Mouse (Mus musculus): Measurements from ENCODE around the gene Trappc4. TPM values are rescaled to one million over a fixed set of nuclear protein-coding genes. Genes with fewer than 3 reads are reported as not detected.
"Not testable (repeated sequence)": the region's sequence is repeated elsewhere in the genome, so short reads cannot be mapped to it uniquely, and the experiment has no call there.

Trappc4 gene
- polyA plus RNA-seq, 1 experiment from 2014 or later = 243 TPM

DNA sequence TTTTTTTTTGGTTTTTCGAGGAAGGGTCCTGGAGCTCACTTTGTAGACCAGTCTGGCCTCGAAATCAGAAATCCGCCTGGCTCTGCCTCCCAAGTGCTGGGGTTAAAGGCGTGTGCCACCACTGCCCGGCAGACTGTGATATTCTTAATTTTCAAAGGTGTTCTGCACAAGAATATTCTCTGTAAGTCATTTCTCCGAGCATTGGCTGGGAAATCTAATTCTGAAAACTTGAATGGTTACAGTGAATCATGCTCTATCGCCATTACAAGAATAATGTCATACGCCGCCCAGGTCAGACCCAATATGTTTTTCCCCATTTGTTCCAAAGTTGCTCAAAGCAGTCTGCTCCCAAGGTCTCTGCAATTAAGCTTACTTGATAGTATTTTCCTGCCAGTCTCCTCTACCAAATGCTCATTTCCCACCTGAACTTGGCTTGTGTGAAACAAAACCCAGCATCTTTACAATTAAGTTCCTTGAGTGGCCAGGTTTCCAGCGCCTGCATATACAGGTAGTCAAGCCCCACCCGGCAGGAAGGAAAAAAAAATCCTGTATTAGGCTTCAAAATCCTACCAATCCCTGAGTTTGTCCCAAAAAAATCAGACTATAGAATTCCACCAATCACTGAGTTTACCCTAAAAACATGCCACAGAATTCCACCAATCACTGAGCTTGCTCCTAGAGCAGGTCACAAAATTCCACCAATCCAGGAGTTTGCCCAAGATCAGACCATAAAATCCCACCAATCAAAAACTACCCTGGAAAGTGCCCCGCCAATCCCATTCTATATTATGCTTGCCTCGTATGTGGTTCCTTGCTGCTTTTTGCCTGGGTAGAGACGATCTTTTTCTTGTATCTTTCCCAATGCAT lies 11.4 kb upstream of the Trappc4 start, which contains the start of gene Ccdc84:
Gene Ccdc84, minus strand, starts transcription at position 51 of the 867 bp plus-strand sequence.
- 82% methylated on average over 14 of the region's 14 CpGs for WGBS
- H3K36me3 ChIP-seq (replicated peaks) = peaks cover 11% of the 10 kb centered on the region
- ATAC-seq (ENCODE audit: low FRiP score) = no peak
- peak within 1 kb of the TSS; percentile 51 for H3K27ac ChIP-seq
- no peaks in the 10 kb centered on the region for H3K27me3 ChIP-seq
- peak within 1 kb of the TSS; percentile 87 for H3K4me3 ChIP-seq (replicated peaks)
- H3K4me1 ChIP-seq = peaks cover 11% of the 10 kb centered on the region
- peak within 1 kb of the TSS; percentile 79 for H3K4me2 ChIP-seq
- H3K9me3 ChIP-seq = no peaks in the 10 kb centered on the region; the same call in 1 of the 2 replicates
- peak within 1 kb of the TSS; percentile 79 for H3K9ac ChIP-seq

DNA sequence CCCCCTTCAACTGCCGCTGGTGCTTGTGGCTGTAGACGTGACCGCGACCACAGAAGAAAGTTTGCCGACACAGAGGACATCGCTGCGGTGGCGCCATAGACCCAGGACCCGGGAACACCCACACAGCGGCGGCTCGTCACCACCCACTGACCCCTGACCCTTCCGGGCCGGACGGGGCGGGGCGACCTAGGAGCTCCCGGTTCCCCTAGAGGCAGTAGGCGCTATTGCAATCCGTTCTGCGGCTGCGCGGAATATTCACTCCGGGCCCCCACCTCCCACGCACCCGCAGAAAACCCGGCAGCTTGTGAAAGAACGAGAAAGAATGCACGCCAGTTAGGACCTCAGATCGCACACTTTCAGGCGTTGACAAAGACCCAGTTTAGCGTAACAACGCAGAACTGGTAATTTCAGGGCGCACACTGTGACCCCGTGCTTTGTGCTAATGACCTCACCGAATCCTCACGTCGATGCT lies 10.5 kb upstream of the Trappc4 start:
- Histone ChIP-seq H3K9ac (peak overlapping the region; percentile 79), H3K27ac (peak overlapping the region; percentile 51), H3K27me3 (no peaks in the 10 kb centered on the region), H3K9me3 (no peaks in the 10 kb centered on the region; the same call in 1 of the 2 replicates), H3K36me3 (replicated peaks) (peaks cover 19% of the 10 kb centered on the region), H3K4me1 (peaks cover 11% of the 10 kb centered on the region), H3K4me3 (replicated peaks) (peak overlapping the region; percentile 87), H3K4me2 (peak overlapping the region; percentile 79)
- under 1% methylated on average over 38 of the region's 38 CpGs for WGBS
- ATAC-seq (ENCODE audit: low FRiP score) = peak; percentile 87

GRCm38 (mm10) chr9:44417156-44417891 lies 9.9 kb upstream of the Trappc4 start:
- peak overlapping the region; percentile 79 for H3K4me2 ChIP-seq
- peak overlapping the region; percentile 51; the same call in 1 of the 2 replicates for H3K27ac ChIP-seq
- 8% methylated on average over 26 of the region's 26 CpGs for WGBS
- peak overlapping the region; percentile 87 for H3K4me3 ChIP-seq (replicated peaks)
- H3K27me3 ChIP-seq = no peaks in the 10 kb centered on the region
- ATAC-seq (ENCODE audit: low FRiP score) = peak; percentile 77
- H3K9ac ChIP-seq = peak overlapping the region; percentile 79
- peaks cover 11% of the 10 kb centered on the region for H3K4me1 ChIP-seq
- H3K9me3 ChIP-seq = no peaks in the 10 kb centered on the region; the same call in 1 of the 2 replicates
- peaks cover 25% of the 10 kb centered on the region for H3K36me3 ChIP-seq (replicated peaks)

- ATAC-seq (ENCODE audit: low FRiP score) = no peak
- Histone ChIP-seq H3K9me3 (no peaks in the 10 kb centered on the region), H3K4me2 (no peak overlapping the region), H3K27ac (no peak overlapping the region), H3K4me3 (replicated peaks) (no peak overlapping the region), H3K27me3 (no peaks in the 10 kb centered on the region), H3K4me1 (peaks cover 19% of the 10 kb centered on the region), H3K36me3 (replicated peaks) (peaks cover 63% of the 10 kb centered on the region), H3K9ac (no peak overlapping the region)
- 74% methylated on average over 2 of the region's 2 CpGs for WGBS
These were observed 5.4 kb upstream of the Trappc4 start for GRCm38 (mm10) chr9:44412781-44413180.

- no peak for ATAC-seq (ENCODE audit: low FRiP score)
- H3K27me3 ChIP-seq = no peaks in the 10 kb centered on the region
- no peak overlapping the region for H3K9ac ChIP-seq
- H3K4me1 ChIP-seq = peaks cover 15% of the 10 kb centered on the region
- peaks cover 63% of the 10 kb centered on the region for H3K36me3 ChIP-seq (replicated peaks)
- WGBS = 88% methylated on average over 4 of the region's 4 CpGs
- H3K27ac ChIP-seq = no peak overlapping the region
- H3K4me3 ChIP-seq (replicated peaks) = no peak overlapping the region
- no peaks in the 10 kb centered on the region for H3K9me3 ChIP-seq
- no peak overlapping the region for H3K4me2 ChIP-seq
These were observed 4.9 kb upstream of the Trappc4 start for GRCm38 (mm10) chr9:44412306-44412705.

- Histone ChIP-seq H3K36me3 (replicated peaks) (peaks cover 63% of the 10 kb centered on the region), H3K27ac (no peak overlapping the region), H3K27me3 (no peaks in the 10 kb centered on the region), H3K4me2 (no peak overlapping the region), H3K4me3 (replicated peaks) (no peak overlapping the region), H3K9ac (no peak overlapping the region), H3K4me1 (peaks cover 12% of the 10 kb centered on the region), H3K9me3 (no peaks in the 10 kb centered on the region)
- ATAC-seq (ENCODE audit: low FRiP score) = no peak
- WGBS = 84% methylated on average over 1 of the region's 1 CpGs
These were observed 4.3 kb upstream of the Trappc4 start for GRCm38 (mm10) chr9:44411601-44412130.

GRCm38 (mm10) chr9:44410647-44411336 lies 3.4 kb upstream of the Trappc4 start:
- H3K27me3 ChIP-seq = no peaks in the 10 kb centered on the region
- H3K36me3 ChIP-seq (replicated peaks) = peaks cover 61% of the 10 kb centered on the region
- no peak overlapping the region for H3K27ac ChIP-seq
- no peak for ATAC-seq (ENCODE audit: low FRiP score)
- no peak overlapping the region for H3K9ac ChIP-seq
- H3K4me2 ChIP-seq = no peak overlapping the region
- WGBS = 89% methylated on average over 2 of the region's 2 CpGs
- no peaks in the 10 kb centered on the region for H3K9me3 ChIP-seq
- no peak overlapping the region for H3K4me3 ChIP-seq (replicated peaks)
- peaks cover 15% of the 10 kb centered on the region for H3K4me1 ChIP-seq

- peak overlapping the region; percentile 81 for H3K4me2 ChIP-seq
- H3K36me3 ChIP-seq (replicated peaks) = peaks cover 69% of the 10 kb centered on the region
- H3K4me1 ChIP-seq = peaks cover 19% of the 10 kb centered on the region
- peak overlapping the region; percentile 78 for H3K4me3 ChIP-seq (replicated peaks)
- not testable (repeated sequence) for H3K27me3 ChIP-seq; H3K9me3 ChIP-seq; ATAC-seq (ENCODE audit: low FRiP score); H3K27ac ChIP-seq
- 0 out of 2 replicates have a peak overlapping the region, but pooled peaks have one; percentile 74 for H3K9ac ChIP-seq
- WGBS = 82% methylated on average over 9 of the region's 9 CpGs
These were observed 1.3 kb upstream of the Trappc4 start for GRCm38 (mm10) chr9:44408693-44409092.

GRCm38 (mm10) chr9:44407752-44408097 lies 325 bp upstream of the Trappc4 start:
- under 1% methylated on average over 24 of the region's 24 CpGs for WGBS
- H3K36me3 ChIP-seq (replicated peaks) = peaks cover 67% of the 10 kb centered on the region

DNA sequence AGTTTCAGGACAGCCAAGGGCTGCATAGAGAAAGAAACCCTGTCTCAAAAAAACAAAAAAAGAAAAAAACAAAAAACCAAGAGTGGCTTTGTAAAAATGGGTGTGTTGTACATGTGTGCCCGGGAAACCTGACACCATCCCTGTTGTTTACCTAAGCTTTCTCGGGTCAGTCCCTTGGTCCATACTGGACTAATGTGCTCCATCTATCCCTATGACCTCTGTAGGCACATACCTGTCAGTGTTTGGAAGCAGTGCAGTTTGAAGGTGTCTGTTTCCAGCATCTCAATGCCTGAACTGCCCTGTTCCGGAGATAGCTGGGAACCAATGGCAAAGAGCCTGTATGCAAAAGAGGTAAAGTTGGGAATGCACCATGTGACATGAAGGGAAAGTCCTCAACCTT lies 2.4 kb downstream of the Trappc4 start:
- no peaks in the 10 kb centered on the region for H3K27me3 ChIP-seq
- peaks cover 19% of the 10 kb centered on the region for H3K4me1 ChIP-seq
- H3K27ac ChIP-seq = no peak overlapping the region
- H3K4me2 ChIP-seq = no peak overlapping the region
- ATAC-seq (ENCODE audit: low FRiP score) = no peak
- H3K9me3 ChIP-seq = no peaks in the 10 kb centered on the region
- H3K4me3 ChIP-seq (replicated peaks) = no peak overlapping the region
- H3K36me3 ChIP-seq (replicated peaks) = peaks cover 67% of the 10 kb centered on the region
- 79% methylated on average over 3 of the region's 3 CpGs for WGBS
- H3K9ac ChIP-seq = no peak overlapping the region

More at GRCm38 (mm10) chr9:44407752-44408097, 325 bp upstream of the Trappc4 start:
- peak overlapping the region; percentile 93 for H3K27ac ChIP-seq
- H3K27me3 ChIP-seq = no peaks in the 10 kb centered on the region
- peak overlapping the region; percentile 74 for H3K9ac ChIP-seq
- H3K4me1 ChIP-seq = peaks cover 19% of the 10 kb centered on the region
- peak overlapping the region; percentile 81 for H3K4me2 ChIP-seq
- H3K9me3 ChIP-seq = no peaks in the 10 kb centered on the region
- peak overlapping the region; percentile 78 for H3K4me3 ChIP-seq (replicated peaks)
- ATAC-seq (ENCODE audit: low FRiP score) = no peak

- no peak for ATAC-seq (ENCODE audit: low FRiP score)
- Histone ChIP-seq H3K9me3 (no peaks in the 10 kb centered on the region), H3K4me3 (replicated peaks) (no peak overlapping the region), H3K36me3 (replicated peaks) (peaks cover 68% of the 10 kb centered on the region), H3K4me2 (no peak overlapping the region), H3K4me1 (peaks cover 31% of the 10 kb centered on the region), H3K9ac (no peak overlapping the region), H3K27me3 (no peaks in the 10 kb centered on the region), H3K27ac (no peak overlapping the region)
- 95% methylated on average over 4 of the region's 4 CpGs for WGBS
These were observed 6.3 kb downstream of the Trappc4 start for GRCm38 (mm10) chr9:44401081-44401480.

DNA sequence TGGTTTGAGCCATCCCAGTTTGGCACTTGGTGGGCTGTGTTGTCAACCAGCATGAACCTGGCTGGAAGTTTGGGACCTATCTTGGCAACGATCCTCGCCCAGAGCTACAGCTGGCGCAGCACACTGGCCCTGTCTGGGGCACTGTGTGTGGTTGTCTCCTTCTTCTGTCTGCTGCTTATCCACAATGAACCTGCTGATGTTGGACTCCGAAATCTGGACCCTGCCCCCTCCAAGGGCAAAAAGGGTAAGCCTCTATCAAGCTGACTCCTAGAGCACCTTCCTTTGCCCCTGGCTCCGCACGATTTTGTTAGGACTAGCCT lies 7.6 kb downstream of the Trappc4 start:
- Histone ChIP-seq H3K36me3 (replicated peaks) (peaks cover 60% of the 10 kb centered on the region), H3K4me2 (no peak overlapping the region)
- no peak for ATAC-seq (ENCODE audit: low FRiP score)

More for the DNA sequence above, 7.6 kb downstream of the Trappc4 start:
- no peak overlapping the region for H3K4me3 ChIP-seq (replicated peaks)
- WGBS = 93% methylated on average over 6 of the region's 6 CpGs
- peaks cover 26% of the 10 kb centered on the region for H3K4me1 ChIP-seq
- no peaks in the 10 kb centered on the region for H3K9me3 ChIP-seq
- H3K9ac ChIP-seq = no peak overlapping the region
- no peak overlapping the region for H3K27ac ChIP-seq
- H3K27me3 ChIP-seq = no peaks in the 10 kb centered on the region

Measured in forebrain, embryonic 12.5 days (tissue).